Comparison of ENCODE assay signal across 8 mouse cellular contexts in the genomic region with DNA sequence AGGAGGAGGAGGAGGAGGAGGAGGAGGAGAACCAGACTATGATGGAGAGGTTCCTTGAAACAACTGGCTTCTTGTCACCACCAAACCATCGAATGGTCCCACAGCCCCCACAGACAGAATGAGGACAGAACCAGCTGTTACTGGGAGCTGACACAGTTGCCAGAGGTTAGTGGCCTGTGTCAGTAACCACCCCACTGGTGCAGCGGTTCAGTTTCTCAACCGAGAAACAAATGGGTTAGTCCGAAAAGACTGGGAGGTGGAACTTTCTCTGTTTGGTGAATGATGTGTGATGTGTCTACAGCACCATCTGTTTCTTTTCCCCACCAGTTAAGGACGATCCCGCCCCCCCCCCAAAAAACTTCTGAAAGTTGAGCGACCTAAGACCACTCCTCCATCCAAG. TPM values are rescaled to one million over a fixed set of nuclear protein-coding genes. Genes with fewer than 3 reads are reported as not detected.
A peak's percentile ranks its signal among the peaks of the same experiment; 100 is the strongest.
DNase-seq lines count a peak whose midpoint lies in the region; ATAC-seq and TF ChIP-seq lines count a peak whose summit lies in the region.

No protein-coding gene starts in this region.

- WGBS in liver, embryonic 11.5 days: 20% methylated on average over 7 of the region's 7 CpGs
- 13% methylated on average over 7 of the region's 7 CpGs for WGBS in liver, postnatal 0 days (ENCODE audit: insufficient replicate concordance)
- 34% methylated on average over 7 of the region's 7 CpGs for WGBS in forebrain, embryonic 16.5 days
- 19% methylated on average over 7 of the region's 7 CpGs for WGBS in liver, embryonic 13.5 days (ENCODE audit: insufficient replicate concordance)
- WGBS in stomach, embryonic 14.5 days: 9% methylated on average over 7 of the region's 7 CpGs

- H3K4me1 ChIP-seq in liver, embryonic 11.5 days (replicated peaks; ENCODE audit: control insufficient read depth, insufficient read depth, low read length): peaks cover 4% of the 10 kb centered on the region
- H3K4me1 ChIP-seq in liver, postnatal 0 days (ENCODE audit: insufficient read depth): 0 out of 2 replicates have a peak, but pooled peaks cover 9% of the 10 kb centered on the region
- H3K4me1 ChIP-seq in forebrain, embryonic 16.5 days (replicated peaks; ENCODE audit: control insufficient read depth, insufficient read depth, low read length): peaks cover 5% of the 10 kb centered on the region; the same call in 1 of the 2 replicates
- peaks cover 10% of the 10 kb centered on the region for H3K4me1 ChIP-seq in liver, embryonic 13.5 days (replicated peaks)
- H3K4me1 ChIP-seq in stomach, embryonic 14.5 days (ENCODE audit: control insufficient read depth, insufficient read depth, low read length): no peaks in the 10 kb centered on the region

- H3K9me3 ChIP-seq in liver, embryonic 11.5 days (ENCODE audit: control insufficient read depth, low read length): no peaks in the 10 kb centered on the region
- H3K9me3 ChIP-seq in liver, postnatal 0 days (ENCODE audit: low read length): no peaks in the 10 kb centered on the region
- H3K9me3 ChIP-seq in forebrain, embryonic 16.5 days (ENCODE audit: control insufficient read depth, low read length): no peaks in the 10 kb centered on the region
- no peaks in the 10 kb centered on the region for H3K9me3 ChIP-seq in liver, embryonic 13.5 days (replicated peaks)
- no peaks in the 10 kb centered on the region for H3K9me3 ChIP-seq in stomach, embryonic 14.5 days (ENCODE audit: control insufficient read depth, low read depth, low read length)

- TF ChIP-seq CTCF in liver, postnatal 0 days (IDR thresholded peaks at IDR 0.05; ENCODE audit: low read depth): no peak
- TF ChIP-seq CTCF in layer of hippocampus, adult 2 months (conservative IDR thresholded peaks at IDR 0.05): no peak

- peaks cover 31% of the 10 kb centered on the region for H3K27me3 ChIP-seq in liver, embryonic 11.5 days (replicated peaks; ENCODE audit: control insufficient read depth, insufficient read depth, low read length)
- H3K27me3 ChIP-seq in liver, postnatal 0 days (ENCODE audit: insufficient read depth, low read length): peaks cover 7% of the 10 kb centered on the region; the same call in 1 of the 2 replicates
- no peaks in the 10 kb centered on the region for H3K27me3 ChIP-seq in forebrain, embryonic 16.5 days (replicated peaks; ENCODE audit: control insufficient read depth, insufficient read depth, low read length)
- H3K27me3 ChIP-seq in liver, embryonic 13.5 days: peaks cover 65% of the 10 kb centered on the region
- no peaks in the 10 kb centered on the region for H3K27me3 ChIP-seq in stomach, embryonic 14.5 days (ENCODE audit: control insufficient read depth, insufficient read depth, low read length)

- ATAC-seq in liver, embryonic 11.5 days (replicated peaks; ENCODE audit: low FRiP score): no peak
- no peak for ATAC-seq in liver, postnatal 0 days
- no peak for ATAC-seq in forebrain, embryonic 16.5 days
- ATAC-seq in liver, embryonic 13.5 days (ENCODE audit: low read depth): no peak
- ATAC-seq in stomach, embryonic 14.5 days (ENCODE audit: insufficient number of reproducible peaks, insufficient read depth, low FRiP score, low read depth): no peak

- TF ChIP-seq EP300 in liver, postnatal 0 days (IDR thresholded peaks at IDR 0.05; ENCODE audit: low read depth): no peak

- H3K4me3 ChIP-seq in liver, embryonic 11.5 days (ENCODE audit: low read depth, low read length): no peak overlapping the region; the same call in 1 of the 2 replicates
- H3K4me3 ChIP-seq in liver, postnatal 0 days (ENCODE audit: low read depth, low read length): no peak overlapping the region
- no peak overlapping the region for H3K4me3 ChIP-seq in forebrain, embryonic 16.5 days (replicated peaks; ENCODE audit: low read length)
- H3K4me3 ChIP-seq in liver, embryonic 13.5 days (replicated peaks): peak overlapping the region; percentile 67; the same call in 1 of the 2 replicates
- peak overlapping the region; percentile 54; the same call in 1 of the 2 replicates for H3K4me3 ChIP-seq in stomach, embryonic 14.5 days (ENCODE audit: low read depth, low read length)
- H3K4me3 ChIP-seq in layer of hippocampus, adult 2 months: no peak overlapping the region

- H3K27ac ChIP-seq in liver, embryonic 11.5 days (ENCODE audit: low read depth, low read length): no peak overlapping the region
- H3K27ac ChIP-seq in liver, postnatal 0 days (ENCODE audit: low read depth): no peak overlapping the region
- H3K27ac ChIP-seq in forebrain, embryonic 16.5 days (ENCODE audit: low read length): no peak overlapping the region
- H3K27ac ChIP-seq in liver, embryonic 13.5 days: no peak overlapping the region
- no peak overlapping the region for H3K27ac ChIP-seq in stomach, embryonic 14.5 days (ENCODE audit: low read length)
- H3K27ac ChIP-seq in layer of hippocampus, adult 2 months: no peak overlapping the region

- DNase-seq in liver, embryonic 11.5 days (ENCODE audit: low spot score): no peak
- no peak for DNase-seq in liver, postnatal 0 days
- DNase-seq in liver, embryonic 13.5 days: no peak
- DNase-seq in adipocyte (ENCODE audit: low spot score): no peak
- no peak for DNase-seq in layer of hippocampus, adult 2 months (ENCODE audit: low spot score in 2 of 2)
- no peak for DNase-seq in spleen, adult 12 weeks (ENCODE audit: low spot score)

- no peaks in the 10 kb centered on the region for H3K36me3 ChIP-seq in liver, embryonic 11.5 days (ENCODE audit: control insufficient read depth, insufficient read depth, low read length)
- H3K36me3 ChIP-seq in liver, postnatal 0 days (replicated peaks; ENCODE audit: insufficient read depth, low read length): no peaks in the 10 kb centered on the region
- H3K36me3 ChIP-seq in forebrain, embryonic 16.5 days (ENCODE audit: control insufficient read depth, insufficient read depth): no peaks in the 10 kb centered on the region
- no peaks in the 10 kb centered on the region for H3K36me3 ChIP-seq in liver, embryonic 13.5 days
- no peaks in the 10 kb centered on the region for H3K36me3 ChIP-seq in stomach, embryonic 14.5 days (ENCODE audit: control insufficient read depth, insufficient read depth, low read length)

- no peak overlapping the region for H3K9ac ChIP-seq in liver, embryonic 11.5 days (ENCODE audit: low read depth, low read length)
- no peak overlapping the region for H3K9ac ChIP-seq in liver, postnatal 0 days (replicated peaks)
- H3K9ac ChIP-seq in forebrain, embryonic 16.5 days (replicated peaks; ENCODE audit: low read depth, low read length): no peak overlapping the region
- H3K9ac ChIP-seq in liver, embryonic 13.5 days: no peak overlapping the region
- H3K9ac ChIP-seq in stomach, embryonic 14.5 days (replicated peaks; ENCODE audit: low read depth, low read length): no peak overlapping the region

- peak overlapping the region; percentile 71 for H3K4me2 ChIP-seq in liver, embryonic 11.5 days
- no peak overlapping the region for H3K4me2 ChIP-seq in liver, postnatal 0 days (ENCODE audit: low read depth, low read length)
- H3K4me2 ChIP-seq in forebrain, embryonic 16.5 days (ENCODE audit: low read length): peak overlapping the region; percentile 77; the same call in 1 of the 2 replicates
- H3K4me2 ChIP-seq in liver, embryonic 13.5 days: peak overlapping the region; percentile 83
- H3K4me2 ChIP-seq in stomach, embryonic 14.5 days (replicated peaks; ENCODE audit: low read depth, low read length): peak overlapping the region; percentile 90

RNA-seq across cellular contexts. Expression of a gene that starts 1.0 kb away (rescaled TPM):
- 0.47 and 1.0 TPM in 2 replicates for polyA plus RNA-seq in liver, embryonic 11.5 days (2014; fragmentation: Nextera tagmentation; extraction: Ambion mirVana)
- 0.21 and 0.53 TPM in 2 replicates for polyA plus RNA-seq in liver, postnatal 0 days (2015; fragmentation: Nextera tagmentation; extraction: Ambion mirVana)
- polyA plus RNA-seq in forebrain, embryonic 16.5 days (2015; fragmentation: Nextera tagmentation; extraction: Ambion mirVana): 3.0 and 3.3 TPM in 2 replicates
- polyA plus RNA-seq in liver, embryonic 13.5 days (2015; fragmentation: Nextera tagmentation; extraction: Ambion mirVana): 0.30 and 0.42 TPM in 2 replicates
- polyA plus RNA-seq in stomach, embryonic 14.5 days (2014; fragmentation: Nextera tagmentation; extraction: Ambion mirVana): 1.3 and 1.5 TPM in 2 replicates
- total RNA-seq in layer of hippocampus, adult 2 months (2021): 1 to 10 TPM; 2.3 to 2.6 TPM

Comparison
In these comparisons a context has a peak if more than half of its experiments do, and no peak if none do; other contexts are left out.
1. H3K4me3 ChIP-seq: peak in liver, embryonic 13.5 days (single experiment) and stomach, embryonic 14.5 days (single experiment); none in liver, embryonic 11.5 days (single experiment), liver, postnatal 0 days (single experiment), forebrain, embryonic 16.5 days (single experiment) and layer of hippocampus, adult 2 months (single experiment).